Mouse (Mus musculus) G1E (cell line): Measurements from ENCODE around the gene Majin. TPM values are rescaled to one million over a fixed set of nuclear protein-coding genes. Genes with fewer than 3 reads are reported as not detected.

Experiments used
- ATAC-seq: 2 replicates; pipeline ENCODE4 v1.8.0; 2016; ENCODE audit warnings: mild to moderate bottlenecking; ENCODE audit not compliant: insufficient number of reproducible peaks, poor library complexity, low FRiP score, severe bottlenecking; ENCODE audit errors: extremely low read depth
- DNase-seq: peaks from one replicate; pipeline ENCODE4 v3.0.0; 2012; ENCODE audit warnings: low spot score
- H3K27me3 ChIP-seq: 2 replicates; pipeline ENCODE4 v1.6.1; 2012; ENCODE audit warnings: mild to moderate bottlenecking, low read length, inconsistent platforms; ENCODE audit not compliant: insufficient read depth
- H3K36me3 ChIP-seq: replicated peaks from 2 replicates; pipeline ENCODE3; 2012; ENCODE audit warnings: mild to moderate bottlenecking, inconsistent platforms
- H3K4me1 ChIP-seq: 2 replicates; pipeline ENCODE4 v1.6.1; 2012; ENCODE audit warnings: low read depth, low read length, inconsistent platforms, mixed read lengths; ENCODE audit not compliant: insufficient read depth
- H3K4me3 ChIP-seq: 2 replicates; pipeline ENCODE4 v1.5.1; 2012; ENCODE audit warnings: low read depth, mild to moderate bottlenecking, inconsistent platforms, low read length, moderate library complexity, mixed read lengths
- H3K9me3 ChIP-seq: replicated peaks from 2 replicates; pipeline ENCODE4 v1.6.1; 2012; ENCODE audit warnings: inconsistent platforms
- CTCF ChIP-seq: IDR thresholded peaks from 2 replicates; pipeline ENCODE4 v1.5.1; 2012; ENCODE audit warnings: low read depth, low read length, inconsistent platforms, mixed read lengths
- GATA1 ChIP-seq: IDR thresholded peaks from 2 replicates; pipeline ENCODE4 v1.6.1; 2012; ENCODE audit warnings: borderline replicate concordance, low read length, inconsistent platforms, mixed read lengths
- GATA2 ChIP-seq: IDR thresholded peaks from 2 replicates; pipeline ENCODE4 v1.6.1; 2012; ENCODE audit warnings: low read depth, low read length, inconsistent platforms, borderline replicate concordance
- POLR2AphosphoS5 ChIP-seq: IDR thresholded peaks from 2 replicates; pipeline ENCODE4 v1.6.1; 2012; ENCODE audit warnings: low read depth, low read length, inconsistent platforms; ENCODE audit not compliant: insufficient replicate concordance
- TAL1 ChIP-seq: conservative IDR thresholded peaks from 2 replicates; pipeline ENCODE4 v1.6.1; 2012; ENCODE audit warnings: low read depth, low read length, inconsistent platforms, mixed read lengths
- polyA plus RNA-seq: library from polyadenylated mRNA; stranded (reverse); fragments of >175 nt; gene quantifications from 2 replicates; pipeline ENCODE4 v1.2.3, GENCODE M21; 2012
- total RNA-seq, 2 experiments: library from RNA; stranded (forward) in 1 of 2; stranded (reverse) in 1 of 2; fragments of 200-1000 nt in 1 of 2; fragments of >200 nt in 1 of 2; fragmentation: Nextera tagmentation in 1 of 2; gene quantifications; 2 replicates each; pipeline ENCODE4 v1.2.3; 2014 to 2017

Majin gene
- total and polyA plus RNA-seq, 3 experiments, result 0.11 TPM; not detected in 2

DNA sequence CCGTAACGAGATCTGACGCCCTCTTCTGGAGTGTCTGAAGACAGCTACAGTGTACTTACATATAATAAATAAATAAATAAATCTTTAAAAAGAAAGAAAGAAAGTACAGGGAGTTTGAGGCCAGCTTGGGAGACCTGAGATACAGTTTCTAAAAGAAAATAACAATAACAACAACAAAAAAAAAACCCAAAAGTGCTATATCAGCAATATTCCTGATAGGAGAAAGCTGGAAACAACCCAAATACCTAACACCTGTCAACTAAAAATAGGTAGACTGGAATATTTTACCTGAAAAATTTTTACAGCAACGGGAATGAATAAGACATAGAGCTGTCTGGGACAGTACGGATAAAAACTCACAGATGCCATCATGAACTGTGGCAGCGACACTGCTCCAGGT lies 5.4 kb upstream of the Majin start:
- DNase-seq (no peak), ATAC-seq (no peak)
- Histone ChIP-seq H3K9me3 (no peaks in the 10 kb centered on the region), H3K36me3 (no peaks in the 10 kb centered on the region), H3K4me3 (no peak overlapping the region), H3K4me1 (no peaks in the 10 kb centered on the region), H3K27me3 (peaks cover 6% of the 10 kb centered on the region)
- TF ChIP-seq TAL1 (no peak), GATA2 (no peak), GATA1 (no peak), POLR2AphosphoS5 (no peak), CTCF (no peak)

DNA sequence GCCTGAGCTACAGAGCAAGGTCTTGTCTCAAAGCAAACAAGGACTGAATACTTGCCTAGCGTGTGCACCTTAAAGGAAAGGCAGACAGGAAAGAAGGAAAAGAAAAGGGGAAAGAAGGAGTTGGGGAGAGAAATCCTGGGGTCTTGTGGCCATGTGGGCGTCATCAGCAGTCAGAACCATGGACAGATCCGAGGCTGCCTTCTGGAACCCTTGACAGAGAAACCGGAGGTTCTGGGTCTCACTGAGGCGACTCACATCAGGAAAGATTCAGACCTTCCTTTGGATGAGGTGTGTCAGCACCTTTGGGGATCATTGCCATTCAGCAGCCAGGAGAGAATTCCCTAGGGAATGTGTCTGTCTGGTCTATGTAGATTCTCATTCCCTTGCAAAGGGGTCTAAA lies 2.6 kb upstream of the Majin start:
- TF ChIP-seq POLR2AphosphoS5, result no peak
- TF ChIP-seq GATA2, result no peak
- no peak for TF ChIP-seq CTCF
- no peak for TF ChIP-seq GATA1
- TF ChIP-seq TAL1, result no peak
- Histone ChIP-seq H3K4me1 (no peaks in the 10 kb centered on the region), H3K9me3 (no peaks in the 10 kb centered on the region), H3K27me3 (peaks cover 3% of the 10 kb centered on the region; the same call in 1 of the 2 replicates), H3K36me3 (no peaks in the 10 kb centered on the region), H3K4me3 (no peak overlapping the region)
- ATAC-seq, result no peak
- no peak for DNase-seq

DNA sequence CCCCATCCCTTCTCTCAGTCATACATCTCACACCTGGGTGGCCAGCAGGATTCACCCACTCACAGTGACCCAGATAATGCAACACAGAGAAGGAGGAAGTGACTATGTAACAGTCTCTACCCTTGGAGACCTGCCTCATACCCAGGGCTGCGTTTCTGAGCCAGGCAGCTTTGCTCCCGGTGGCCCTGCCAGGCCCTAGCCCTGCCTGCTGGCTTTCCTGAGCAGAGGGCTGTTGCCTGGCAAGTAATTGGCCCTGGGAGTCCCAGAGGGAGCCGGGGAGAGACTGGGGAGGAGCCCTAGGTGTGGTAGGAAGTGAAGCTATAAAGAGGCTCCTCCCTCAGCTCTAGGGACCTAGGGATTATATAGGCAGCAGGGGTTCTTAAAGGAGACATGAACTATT lies 1.7 kb upstream of the Majin start:
- peaks cover 3% of the 10 kb centered on the region; the same call in 1 of the 2 replicates for H3K27me3 ChIP-seq
- H3K4me3 ChIP-seq, result no peak overlapping the region
- DNase-seq, result no peak
- no peak for ATAC-seq
- H3K4me1 ChIP-seq, result no peaks in the 10 kb centered on the region
- H3K36me3 ChIP-seq, result no peaks in the 10 kb centered on the region
- H3K9me3 ChIP-seq, result no peaks in the 10 kb centered on the region
- TF ChIP-seq POLR2AphosphoS5 (no peak), GATA1 (no peak), GATA2 (no peak), TAL1 (no peak), CTCF (no peak)

DNA sequence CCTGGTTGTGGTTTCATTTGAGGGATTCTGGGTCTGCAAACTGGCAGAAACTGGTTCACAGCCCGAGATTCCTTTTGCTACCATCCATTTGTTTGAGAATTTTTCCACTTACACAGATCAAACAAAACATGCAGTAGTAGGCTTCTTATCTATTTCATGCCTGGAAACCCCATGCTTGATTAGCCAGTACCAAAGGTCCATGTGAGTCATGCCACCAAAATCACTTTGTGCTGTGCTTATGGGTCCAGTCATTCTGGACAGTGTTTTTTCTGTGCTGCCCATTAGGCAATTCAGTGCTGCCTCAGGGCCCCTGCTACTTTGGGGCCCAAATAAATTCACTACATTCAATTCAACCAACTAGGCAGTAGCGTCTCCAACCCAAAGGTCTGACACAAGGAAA lies 20.1 kb downstream of the Majin start:
- DNase-seq (no peak), ATAC-seq (no peak)
- no peaks in the 10 kb centered on the region for H3K36me3 ChIP-seq
- TF ChIP-seq GATA1 (no peak), POLR2AphosphoS5 (no peak), GATA2 (no peak), CTCF (no peak), TAL1 (no peak)
- peaks cover 10% of the 10 kb centered on the region for H3K27me3 ChIP-seq
- no peak overlapping the region for H3K4me3 ChIP-seq
- no peaks in the 10 kb centered on the region for H3K9me3 ChIP-seq
- H3K4me1 ChIP-seq, result no peaks in the 10 kb centered on the region

DNA sequence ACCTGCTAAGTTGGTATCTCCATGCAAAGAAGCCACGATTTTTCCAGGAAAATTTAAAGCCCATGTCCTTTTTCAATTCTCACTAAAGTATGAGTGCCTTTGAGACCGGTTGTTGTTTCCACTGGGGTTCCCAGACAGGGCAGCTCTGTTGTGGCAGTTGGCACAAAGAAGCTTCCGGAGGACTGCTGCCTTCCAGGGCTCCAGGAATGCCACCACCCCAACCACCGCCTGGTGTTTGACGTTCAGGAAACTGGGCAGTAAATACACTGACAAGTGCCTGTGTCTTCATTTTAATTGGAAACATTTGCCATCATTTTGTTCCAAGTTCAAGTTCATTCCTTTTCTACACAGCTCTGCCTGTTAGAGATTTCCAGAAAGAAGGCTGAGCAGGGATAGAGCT lies 22.5 kb downstream of the Majin start:
- Histone ChIP-seq H3K4me1 (no peaks in the 10 kb centered on the region), H3K27me3 (peaks cover 19% of the 10 kb centered on the region), H3K9me3 (no peaks in the 10 kb centered on the region), H3K4me3 (no peak overlapping the region), H3K36me3 (no peaks in the 10 kb centered on the region)
- no peak for ATAC-seq
- no peak for DNase-seq
- no peak for TF ChIP-seq GATA2
- no peak for TF ChIP-seq GATA1
- no peak for TF ChIP-seq POLR2AphosphoS5
- no peak for TF ChIP-seq CTCF
- no peak for TF ChIP-seq TAL1

DNA sequence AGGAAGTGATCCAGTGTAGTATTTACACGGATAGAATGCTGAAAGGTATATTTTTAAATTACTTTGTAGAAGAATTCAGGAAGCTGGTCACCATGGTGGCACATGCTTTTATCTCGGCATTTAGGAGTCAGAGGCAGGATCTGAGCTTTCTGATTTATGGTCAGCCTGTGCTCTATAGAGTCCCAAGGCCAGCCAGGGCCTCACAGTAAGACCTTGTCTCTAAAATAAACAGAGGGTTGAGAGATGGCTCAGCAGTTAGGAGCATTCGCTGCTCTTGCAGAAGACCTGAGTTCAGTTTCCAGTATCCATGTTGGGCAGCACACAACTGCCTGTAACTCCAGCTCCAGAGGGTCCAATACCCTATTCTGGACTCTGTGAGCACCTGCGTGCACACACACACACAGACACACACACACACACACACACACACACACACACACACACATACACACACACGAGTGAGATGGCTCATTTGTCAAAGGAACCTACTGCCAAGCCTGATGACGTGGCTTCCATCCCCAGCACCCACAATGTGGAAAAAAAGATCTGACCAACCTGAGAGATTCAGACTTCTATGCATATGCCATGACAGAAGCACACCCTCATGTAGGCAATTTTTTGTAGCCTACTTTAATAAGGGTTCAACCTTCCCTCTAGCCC lies 32.0 kb downstream of the Majin start:
- no peaks in the 10 kb centered on the region for H3K4me1 ChIP-seq
- H3K4me3 ChIP-seq, result no peak overlapping the region
- H3K27me3 ChIP-seq, result peaks cover 66% of the 10 kb centered on the region
- no peak for ATAC-seq
- no peak for DNase-seq
- H3K36me3 ChIP-seq, result no peaks in the 10 kb centered on the region
- TF ChIP-seq CTCF (no peak), TAL1 (no peak), GATA2 (no peak), GATA1 (no peak), POLR2AphosphoS5 (no peak)
- H3K9me3 ChIP-seq, result no peaks in the 10 kb centered on the region

DNA sequence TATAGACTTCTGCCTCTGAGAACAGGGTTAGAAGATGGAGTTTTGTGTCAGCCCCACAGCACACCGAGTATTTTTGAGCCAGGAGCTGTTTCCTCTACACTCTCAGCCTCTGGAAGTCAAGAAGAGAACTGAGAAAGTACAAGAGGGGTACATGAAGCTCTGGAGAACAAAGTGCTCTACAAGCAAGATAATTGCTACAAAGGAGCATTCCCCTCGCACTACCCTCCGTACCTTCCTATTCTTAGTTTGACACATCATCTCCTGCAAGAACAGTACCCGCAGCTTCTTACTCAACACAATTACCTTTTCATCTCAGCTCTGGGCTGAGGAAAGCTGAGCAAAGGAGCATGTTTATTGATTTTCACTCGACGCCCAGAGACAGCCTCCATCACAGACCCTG lies 34.4 kb downstream of the Majin start:
- ATAC-seq (no peak), DNase-seq (no peak)
- no peaks in the 10 kb centered on the region for H3K9me3 ChIP-seq
- H3K27me3 ChIP-seq, result peaks cover 62% of the 10 kb centered on the region
- H3K4me3 ChIP-seq, result no peak overlapping the region
- TF ChIP-seq GATA2, result no peak
- no peak for TF ChIP-seq CTCF
- TF ChIP-seq POLR2AphosphoS5, result no peak
- no peak for TF ChIP-seq GATA1
- TF ChIP-seq TAL1, result no peak
- no peaks in the 10 kb centered on the region for H3K36me3 ChIP-seq
- H3K4me1 ChIP-seq, result no peaks in the 10 kb centered on the region
